Mouse (Mus musculus): ENCODE data around the gene Pctp. TPM values are rescaled to one million over a fixed set of nuclear protein-coding genes. Genes with fewer than 3 reads are reported as not detected.

Gene Pctp
- polyA plus RNA-seq, 1 experiment from 2014 or later = 6.9 TPM

- no peaks in the 10 kb centered on the region for H3K4me1 ChIP-seq
- H3K27ac ChIP-seq = no peak overlapping the region
- H3K27me3 ChIP-seq = no peaks in the 10 kb centered on the region
- no peak overlapping the region for H3K4me2 ChIP-seq (replicated peaks)
- H3K9me3 ChIP-seq = no peaks in the 10 kb centered on the region
- 74% methylated on average over 10 of the region's 10 CpGs for WGBS
- no peak overlapping the region for H3K4me3 ChIP-seq
- H3K36me3 ChIP-seq = no peaks in the 10 kb centered on the region
- no peak for ATAC-seq (ENCODE audit: low FRiP score, low read depth)
- H3K9ac ChIP-seq = no peak overlapping the region
These were observed 17.2 kb downstream of the Pctp start for GRCm38 (mm10) chr11:89985200-89986187.

GRCm38 (mm10) chr11:89984436-89984835 lies 18.3 kb downstream of the Pctp start:
- Histone ChIP-seq H3K36me3 (no peaks in the 10 kb centered on the region), H3K27me3 (no peaks in the 10 kb centered on the region), H3K9me3 (no peaks in the 10 kb centered on the region), H3K27ac (no peak overlapping the region), H3K4me1 (no peaks in the 10 kb centered on the region), H3K4me3 (no peak overlapping the region), H3K9ac (no peak overlapping the region), H3K4me2 (replicated peaks) (no peak overlapping the region)
- ATAC-seq (ENCODE audit: low FRiP score, low read depth) = no peak
- 95% methylated on average over 5 of the region's 5 CpGs for WGBS

- Histone ChIP-seq H3K9me3 (no peaks in the 10 kb centered on the region), H3K4me2 (replicated peaks) (no peak overlapping the region), H3K27ac (no peak overlapping the region), H3K27me3 (no peaks in the 10 kb centered on the region), H3K4me1 (peaks cover 14% of the 10 kb centered on the region), H3K4me3 (no peak overlapping the region), H3K36me3 (no peaks in the 10 kb centered on the region), H3K9ac (no peak overlapping the region)
- WGBS = 81% methylated on average over 2 of the region's 2 CpGs
- ATAC-seq (ENCODE audit: low FRiP score, low read depth) = no peak
These were observed 19.8 kb downstream of the Pctp start for GRCm38 (mm10) chr11:89982918-89983317.

- Histone ChIP-seq H3K9ac (no peak overlapping the region), H3K4me3 (no peak overlapping the region), H3K36me3 (no peaks in the 10 kb centered on the region), H3K4me1 (peaks cover 17% of the 10 kb centered on the region), H3K27ac (no peak overlapping the region), H3K27me3 (no peaks in the 10 kb centered on the region), H3K9me3 (no peaks in the 10 kb centered on the region), H3K4me2 (replicated peaks) (no peak overlapping the region)
- WGBS = 87% methylated on average over 2 of the region's 2 CpGs
- ATAC-seq (ENCODE audit: low FRiP score, low read depth) = no peak
These were observed 22.6 kb downstream of the Pctp start for GRCm38 (mm10) chr11:89980106-89980505.

DNA sequence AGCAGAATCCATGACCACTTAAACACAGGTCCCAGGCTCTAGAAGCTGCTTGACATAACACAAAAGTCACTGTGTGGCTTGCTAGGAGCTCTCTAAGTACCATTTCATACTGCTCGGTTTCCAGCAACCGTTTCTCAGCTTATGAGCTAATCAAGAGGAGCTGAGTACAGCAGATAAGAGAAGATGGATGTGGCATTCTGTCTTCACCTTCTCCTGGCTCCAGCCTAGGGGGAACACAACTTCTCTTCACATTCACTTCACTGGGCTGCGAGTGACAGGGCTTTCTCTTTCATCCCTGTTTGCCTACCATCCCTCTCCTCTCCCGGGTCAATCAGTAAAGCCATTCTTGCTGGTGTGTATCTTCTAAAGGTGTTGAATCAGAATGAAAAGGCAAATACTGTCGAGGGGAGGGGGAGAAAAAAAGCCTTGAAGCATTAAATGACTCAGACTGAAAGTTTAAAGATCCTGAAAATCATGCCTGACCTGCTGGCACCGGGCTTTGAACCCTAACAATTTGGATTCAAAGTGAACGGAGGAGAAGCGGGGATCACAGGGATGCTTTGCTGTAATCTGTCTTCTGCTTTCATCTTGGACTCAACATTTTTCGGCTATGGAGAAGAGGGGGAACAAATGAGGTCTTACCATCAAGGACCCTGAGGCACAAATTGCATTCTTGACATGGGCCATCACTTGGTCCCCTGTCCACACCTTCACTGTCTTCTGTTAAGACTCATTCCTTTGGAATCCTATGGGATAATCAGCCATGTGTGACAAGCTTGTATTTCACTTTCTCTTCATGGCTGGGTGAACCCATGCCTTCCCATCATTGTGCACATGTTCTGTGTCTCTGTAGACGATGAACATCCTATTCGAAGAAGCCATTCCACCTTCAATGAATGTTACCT lies 23.5 kb downstream of the Pctp start:
- no peak overlapping the region for H3K4me3 ChIP-seq
- peaks cover 17% of the 10 kb centered on the region for H3K4me1 ChIP-seq
- no peaks in the 10 kb centered on the region for H3K9me3 ChIP-seq
- H3K27me3 ChIP-seq = no peaks in the 10 kb centered on the region
- H3K36me3 ChIP-seq = no peaks in the 10 kb centered on the region
- no peak overlapping the region; the same call in 1 of the 2 replicates for H3K4me2 ChIP-seq (replicated peaks)
- no peak overlapping the region for H3K9ac ChIP-seq
- 55% methylated on average over 11 of the region's 11 CpGs for WGBS
- peak overlapping the region; percentile 64 for H3K27ac ChIP-seq
- peak; percentile 32; the same call in 1 of the 2 replicates for ATAC-seq (ENCODE audit: low FRiP score, low read depth)

- H3K27ac ChIP-seq = peak overlapping the region; percentile 64
- no peak overlapping the region for H3K9ac ChIP-seq
- H3K4me3 ChIP-seq = no peak overlapping the region
- no peaks in the 10 kb centered on the region for H3K36me3 ChIP-seq
- peak; percentile 48 for ATAC-seq (ENCODE audit: low FRiP score, low read depth)
- H3K4me2 ChIP-seq (replicated peaks) = peak overlapping the region; percentile 32
- 26% methylated on average over 11 of the region's 11 CpGs for WGBS
- H3K4me1 ChIP-seq = peaks cover 17% of the 10 kb centered on the region
- no peaks in the 10 kb centered on the region for H3K9me3 ChIP-seq
- H3K27me3 ChIP-seq = no peaks in the 10 kb centered on the region
These were observed 24.3 kb downstream of the Pctp start for GRCm38 (mm10) chr11:89978353-89978831.

GRCm38 (mm10) chr11:89977746-89978352 lies 24.8 kb downstream of the Pctp start:
- 56% methylated on average over 7 of the region's 7 CpGs for WGBS
- Histone ChIP-seq H3K27me3 (no peaks in the 10 kb centered on the region), H3K9ac (no peak overlapping the region), H3K4me3 (no peak overlapping the region), H3K27ac (peak overlapping the region; percentile 64), H3K36me3 (no peaks in the 10 kb centered on the region), H3K9me3 (no peaks in the 10 kb centered on the region), H3K4me1 (peaks cover 17% of the 10 kb centered on the region), H3K4me2 (replicated peaks) (peak overlapping the region; percentile 32)
- no peak for ATAC-seq (ENCODE audit: low FRiP score, low read depth)

DNA sequence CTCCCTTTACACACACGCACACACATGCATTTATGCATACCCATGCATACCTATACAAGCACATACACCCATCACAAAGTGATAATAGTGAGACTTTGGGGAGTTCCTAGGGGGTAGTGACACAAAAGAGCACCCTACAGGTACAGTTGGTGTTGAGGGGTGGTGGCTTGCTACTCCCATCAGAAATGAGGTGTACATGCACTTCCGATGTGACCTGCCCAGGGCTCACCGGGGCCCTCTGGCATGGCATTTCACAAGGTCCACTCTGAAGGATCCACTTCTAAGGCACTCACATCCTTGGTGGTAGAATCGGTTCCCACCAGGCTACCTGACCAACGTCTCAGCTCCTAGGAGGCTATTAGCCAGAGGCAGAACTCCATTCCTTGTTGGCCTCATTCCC lies 26.3 kb downstream of the Pctp start:
- no peak overlapping the region for H3K27ac ChIP-seq
- no peaks in the 10 kb centered on the region for H3K27me3 ChIP-seq
- no peak for ATAC-seq (ENCODE audit: low FRiP score, low read depth)
- H3K36me3 ChIP-seq = no peaks in the 10 kb centered on the region
- no peak overlapping the region for H3K9ac ChIP-seq
- H3K4me3 ChIP-seq = no peak overlapping the region
- no peaks in the 10 kb centered on the region for H3K9me3 ChIP-seq
- WGBS = 90% methylated on average over 5 of the region's 5 CpGs
- H3K4me2 ChIP-seq (replicated peaks) = no peak overlapping the region
- peaks cover 17% of the 10 kb centered on the region for H3K4me1 ChIP-seq

DNA sequence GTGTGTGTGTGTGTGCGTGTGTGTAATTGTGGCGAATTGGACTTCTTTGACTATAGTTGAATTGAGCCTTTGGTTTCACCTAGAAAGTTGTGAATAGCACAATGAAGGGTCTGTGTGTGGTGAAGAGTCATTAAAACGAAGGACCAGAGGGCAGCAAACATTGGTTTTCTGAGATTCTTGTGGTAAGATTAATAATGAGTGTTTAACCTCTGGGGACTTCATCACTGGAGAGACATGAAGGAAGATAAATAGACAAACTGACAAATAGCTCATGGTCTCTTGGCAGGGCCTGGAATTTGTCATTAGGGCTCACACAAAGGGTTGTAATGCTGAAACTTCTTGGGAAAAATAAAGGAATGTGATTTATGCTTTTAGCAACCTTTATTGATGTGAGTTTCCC lies 31.4 kb downstream of the Pctp start:
- no peaks in the 10 kb centered on the region for H3K9me3 ChIP-seq
- H3K36me3 ChIP-seq = no peaks in the 10 kb centered on the region
- no peak overlapping the region for H3K4me2 ChIP-seq (replicated peaks)
- no peaks in the 10 kb centered on the region for H3K4me1 ChIP-seq
- no peaks in the 10 kb centered on the region for H3K27me3 ChIP-seq
- WGBS = 70% methylated on average over 3 of the region's 3 CpGs
- no peak overlapping the region for H3K9ac ChIP-seq
- no peak overlapping the region for H3K4me3 ChIP-seq
- ATAC-seq (ENCODE audit: low FRiP score, low read depth) = no peak
- H3K27ac ChIP-seq = no peak overlapping the region

DNA sequence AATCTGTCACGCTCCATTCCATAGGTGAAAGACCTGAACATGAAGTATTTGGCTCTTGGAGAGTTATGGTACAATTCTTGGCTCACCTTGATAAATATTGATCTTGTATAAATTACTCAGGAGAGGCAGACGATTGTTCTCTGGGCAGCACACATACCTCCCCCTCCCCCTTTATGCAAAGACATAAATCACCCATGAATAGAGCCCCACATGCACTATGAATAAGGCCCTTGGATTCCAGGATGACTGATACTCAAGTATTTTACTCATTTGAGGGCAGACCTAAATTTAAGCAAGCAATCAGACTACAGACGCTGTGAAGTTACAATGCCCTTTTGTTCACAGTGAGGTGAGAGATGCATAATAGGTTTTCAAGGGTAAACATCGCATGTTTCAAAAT lies 32.0 kb downstream of the Pctp start:
- Histone ChIP-seq H3K36me3 (no peaks in the 10 kb centered on the region), H3K4me2 (replicated peaks) (no peak overlapping the region), H3K9ac (no peak overlapping the region), H3K4me3 (no peak overlapping the region), H3K9me3 (no peaks in the 10 kb centered on the region), H3K4me1 (no peaks in the 10 kb centered on the region), H3K27me3 (no peaks in the 10 kb centered on the region), H3K27ac (no peak overlapping the region)
- WGBS = 50% methylated on average over 4 of the region's 4 CpGs
- ATAC-seq (ENCODE audit: low FRiP score, low read depth) = no peak

DNA sequence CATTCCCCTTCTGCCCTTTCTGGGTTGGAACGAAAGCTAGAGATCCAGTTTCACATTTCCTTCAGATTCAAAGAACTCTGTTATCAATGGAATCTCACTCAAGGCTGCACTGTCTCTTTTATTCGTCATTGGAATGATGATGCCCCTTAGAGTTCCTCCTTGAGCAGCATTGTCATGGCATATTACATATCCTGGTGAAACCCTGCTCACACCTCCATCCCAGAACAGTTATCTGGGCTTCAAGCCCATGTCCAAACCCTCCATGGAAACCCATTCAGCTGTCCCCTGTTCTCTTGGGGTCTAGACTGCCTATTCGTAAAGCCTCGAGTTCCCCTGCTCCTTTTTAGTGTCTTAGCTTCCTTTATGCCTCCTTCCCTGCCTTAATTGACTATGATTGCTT lies 33.6 kb downstream of the Pctp start:
- no peak for ATAC-seq (ENCODE audit: low FRiP score, low read depth)
- Histone ChIP-seq H3K4me2 (replicated peaks) (no peak overlapping the region), H3K27me3 (no peaks in the 10 kb centered on the region), H3K4me1 (no peaks in the 10 kb centered on the region), H3K27ac (no peak overlapping the region), H3K9me3 (no peaks in the 10 kb centered on the region), H3K9ac (no peak overlapping the region), H3K4me3 (no peak overlapping the region), H3K36me3 (no peaks in the 10 kb centered on the region)
- WGBS = 67% methylated on average over 4 of the region's 4 CpGs

Measured in limb, embryonic 13.5 days (tissue).